Mouse (Mus musculus): ENCODE measurements around the gene Mybphl.

DNA sequence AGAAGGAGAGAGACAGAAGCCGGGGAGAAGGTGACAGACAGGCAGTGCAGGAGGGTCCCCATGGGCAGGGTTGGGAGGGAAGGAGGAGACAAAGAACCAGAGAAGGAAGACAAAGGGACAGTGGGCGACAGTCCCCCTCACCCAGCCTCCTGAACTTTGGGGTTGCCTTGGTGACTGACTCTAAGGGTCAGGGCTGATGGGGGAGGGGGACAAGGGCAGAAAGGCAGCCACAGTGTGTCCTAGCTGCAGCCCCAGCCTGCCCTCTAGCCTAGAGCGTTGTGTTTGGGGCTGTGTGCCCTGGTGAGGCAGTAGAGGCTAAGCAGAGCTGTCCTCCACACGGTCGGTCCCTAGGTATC lies 45.6 kb downstream of the Mybphl start:
- TF ChIP-seq POLR2A (IDR thresholded peaks at IDR 0.05; ENCODE audit: insufficient read depth, low read length) (no peak), CTCF (IDR thresholded peaks at IDR 0.05; ENCODE audit: low read depth, low read length) (no peak), EP300 (IDR thresholded peaks at IDR 0.05; ENCODE audit: insufficient read depth, low read depth, low read length) (no peak)
